Comparison of ENCODE assay signal across 10 mouse cellular contexts in genomic region chr16:44238835-44239263, GRCm38 (mm10).
DNase-seq lines count a peak whose midpoint lies in the region; ATAC-seq and TF ChIP-seq lines count a peak whose summit lies in the region.
"Had no signal": no experiment of that assay in that cellular context is flagged by ENCODE, and none has a peak within 500 bp of the region (broad histone marks: within the 10 kb centered on the region; RNA-seq: fewer than 3 reads in every experiment).

No protein-coding gene starts in this region.

- WGBS in heart, embryonic 13.5 days: 25% methylated on average over 10 of the region's 10 CpGs
- 32% methylated on average over 10 of the region's 10 CpGs for WGBS in heart, adult 2 months
- WGBS in liver, postnatal 0 days (ENCODE audit: insufficient replicate concordance): 65% methylated on average over 10 of the region's 10 CpGs
- WGBS in kidney, embryonic 16.5 days: 42% methylated on average over 10 of the region's 10 CpGs

- intact Hi-C loops in heart, adult 2 months (cut with DNase I): no loop called here

- H3K36me3 ChIP-seq in heart, embryonic 13.5 days: no peaks in the 10 kb centered on the region
- H3K36me3 ChIP-seq in heart, adult 2 months (ENCODE audit: control insufficient read depth, insufficient read depth, low read length): no peaks in the 10 kb centered on the region
- H3K36me3 ChIP-seq in liver, postnatal 0 days (replicated peaks; ENCODE audit: insufficient read depth, low read length): no peaks in the 10 kb centered on the region
- no peaks in the 10 kb centered on the region for H3K36me3 ChIP-seq in kidney, embryonic 16.5 days (ENCODE audit: insufficient read depth, low read length)

- no peak for TF ChIP-seq POLR2A in heart, adult 2 months (IDR thresholded peaks at IDR 0.05; ENCODE audit: insufficient read depth, low read depth, low read length)
- no peak for TF ChIP-seq POLR2A in cortical plate, adult 2 months (IDR thresholded peaks at IDR 0.05; ENCODE audit: extremely low read depth, insufficient read depth, low read length)

- H3K4me1 ChIP-seq in heart, embryonic 13.5 days: peaks cover 19% of the 10 kb centered on the region
- no peaks in the 10 kb centered on the region for H3K4me1 ChIP-seq in heart, adult 2 months (ENCODE audit: control insufficient read depth, insufficient read depth, low read length)
- peaks cover 7% of the 10 kb centered on the region; the same call in 1 of the 2 replicates for H3K4me1 ChIP-seq in cortical plate, adult 2 months (ENCODE audit: control insufficient read depth, insufficient read depth, low read length)
- H3K4me1 ChIP-seq in liver, postnatal 0 days (ENCODE audit: insufficient read depth): no peaks in the 10 kb centered on the region
- no peaks in the 10 kb centered on the region for H3K4me1 ChIP-seq in kidney, embryonic 16.5 days (ENCODE audit: insufficient read depth, low read length)

- ATAC-seq in heart, embryonic 13.5 days (ENCODE audit: extremely low read depth, insufficient number of reproducible peaks, low FRiP score, low TSS enrichment): no peak
- ATAC-seq in liver, postnatal 0 days: no peak
- no peak for ATAC-seq in kidney, embryonic 16.5 days (ENCODE audit: low FRiP score, low TSS enrichment)

- peak overlapping the region; percentile 59 for H3K4me2 ChIP-seq in heart, embryonic 13.5 days
- no peak overlapping the region for H3K4me2 ChIP-seq in liver, postnatal 0 days (ENCODE audit: low read depth, low read length)
- no peak overlapping the region for H3K4me2 ChIP-seq in kidney, embryonic 16.5 days (replicated peaks; ENCODE audit: low read depth, low read length)

- peak overlapping the region; percentile 20; the same call in 1 of the 2 replicates for H3K4me3 ChIP-seq in heart, embryonic 13.5 days
- H3K4me3 ChIP-seq in heart, adult 2 months: no peak overlapping the region
- no peak overlapping the region for H3K4me3 ChIP-seq in cortical plate, adult 2 months (ENCODE audit: insufficient read depth, low read length)
- no peak overlapping the region for H3K4me3 ChIP-seq in liver, postnatal 0 days (ENCODE audit: low read depth, low read length)
- no peak overlapping the region for H3K4me3 ChIP-seq in kidney, embryonic 16.5 days (ENCODE audit: low read length)

- H3K27ac ChIP-seq in heart, embryonic 13.5 days (replicated peaks): peak overlapping the region; percentile 58
- no peak overlapping the region for H3K27ac ChIP-seq in heart, adult 2 months
- H3K27ac ChIP-seq in cortical plate, adult 2 months (ENCODE audit: insufficient read depth, low read length): peak overlapping the region; percentile 13; the same call in 1 of the 2 replicates
- H3K27ac ChIP-seq in liver, postnatal 0 days (ENCODE audit: low read depth): no peak overlapping the region
- no peak overlapping the region for H3K27ac ChIP-seq in kidney, embryonic 16.5 days (ENCODE audit: low read length)

- H3K79me2 ChIP-seq in heart, adult 2 months (replicated peaks; ENCODE audit: control insufficient read depth, insufficient read depth, low read length): no peaks in the 10 kb centered on the region

- H3K27me3 ChIP-seq in heart, embryonic 13.5 days (replicated peaks): no peaks in the 10 kb centered on the region
- H3K27me3 ChIP-seq in heart, adult 2 months (ENCODE audit: control insufficient read depth, insufficient read depth, low read length): no peaks in the 10 kb centered on the region
- H3K27me3 ChIP-seq in liver, postnatal 0 days (ENCODE audit: insufficient read depth, low read length): no peaks in the 10 kb centered on the region
- H3K27me3 ChIP-seq in kidney, embryonic 16.5 days (ENCODE audit: insufficient read depth, low read length): no peaks in the 10 kb centered on the region

- H3K9me3 ChIP-seq in heart, embryonic 13.5 days: no peaks in the 10 kb centered on the region
- H3K9me3 ChIP-seq in liver, postnatal 0 days (ENCODE audit: low read length): no peaks in the 10 kb centered on the region
- no peaks in the 10 kb centered on the region for H3K9me3 ChIP-seq in kidney, embryonic 16.5 days (ENCODE audit: low read length)

- DNase-seq in heart, adult 2 months: no peak
- peak; percentile 87 for DNase-seq in gastrocnemius, postnatal 25 days
- peak; percentile 7 for DNase-seq in mesoderm, embryonic 11.5 days (ENCODE audit: low read depth, low spot score)
- no peak for DNase-seq in spleen, adult 18-20 months
- no peak for DNase-seq in liver, postnatal 0 days
- DNase-seq: midbrain, embryonic 14.5 days; thymus, postnatal 4 days had no signal

- peak overlapping the region; percentile 20; the same call in 1 of the 2 replicates for H3K9ac ChIP-seq in heart, embryonic 13.5 days
- no peak overlapping the region for H3K9ac ChIP-seq in heart, adult 2 months (ENCODE audit: low read depth, low read length)
- no peak overlapping the region for H3K9ac ChIP-seq in liver, postnatal 0 days (replicated peaks)
- H3K9ac ChIP-seq in kidney, embryonic 16.5 days (replicated peaks; ENCODE audit: low read length): no peak overlapping the region

- no peak for TF ChIP-seq CTCF in heart, adult 2 months (IDR thresholded peaks at IDR 0.05)
- no peak for TF ChIP-seq CTCF in cortical plate, adult 2 months (IDR thresholded peaks at IDR 0.05; ENCODE audit: extremely low read depth, insufficient read depth, low read length)
- TF ChIP-seq CTCF in liver, postnatal 0 days (IDR thresholded peaks at IDR 0.05; ENCODE audit: low read depth): no peak

- no peak for TF ChIP-seq EP300 in heart, adult 2 months (IDR thresholded peaks at IDR 0.05; ENCODE audit: insufficient read depth, low read depth, low read length)
- no peak for TF ChIP-seq EP300 in liver, postnatal 0 days (IDR thresholded peaks at IDR 0.05; ENCODE audit: low read depth)

Comparison
In these comparisons a context has a peak if more than half of its experiments do, and no peak if none do; other contexts are left out.
1. H3K27ac ChIP-seq: peak in heart, embryonic 13.5 days (single experiment) and cortical plate, adult 2 months (single experiment); none in heart, adult 2 months (single experiment), liver, postnatal 0 days (single experiment) and kidney, embryonic 16.5 days (single experiment).
2. DNase-seq: peak in gastrocnemius, postnatal 25 days (single experiment) and mesoderm, embryonic 11.5 days (single experiment); none in heart, adult 2 months (0 of 2), spleen, adult 18-20 months (0 of 2) and liver, postnatal 0 days (single experiment).